Mouse (Mus musculus) MEL (cell line): ENCODE measurements around the gene Npr1.

Experiments
- CHD1 ChIP-seq: IDR thresholded peaks from 2 replicates; pipeline ENCODE4 v1.6.1; 2012; ENCODE audit warnings: low read depth, mild to moderate bottlenecking, inconsistent platforms, low read length, improper control_type of control experiment
- GATA1 ChIP-seq: IDR thresholded peaks from 2 replicates; pipeline ENCODE4 v1.6.1; 2011; ENCODE audit warnings: low read depth, low read length, improper control_type of control experiment
- POLR2AphosphoS2 ChIP-seq: IDR thresholded peaks from 2 replicates; pipeline ENCODE4 v1.6.1; 2011; ENCODE audit warnings: low read length, improper control_type of control experiment
- USF1 ChIP-seq: IDR thresholded peaks from 2 replicates; pipeline ENCODE4 v1.6.1; 2014; ENCODE audit warnings: low read depth, mild to moderate bottlenecking, inconsistent platforms, low read length, improper control_type of control experiment, moderate library complexity
- ZMIZ1 ChIP-seq: IDR thresholded peaks from 2 replicates; pipeline ENCODE4 v1.6.1; 2012; ENCODE audit warnings: low read depth, mild to moderate bottlenecking, inconsistent platforms, low read length, improper control_type of control experiment, moderate library complexity

DNA sequence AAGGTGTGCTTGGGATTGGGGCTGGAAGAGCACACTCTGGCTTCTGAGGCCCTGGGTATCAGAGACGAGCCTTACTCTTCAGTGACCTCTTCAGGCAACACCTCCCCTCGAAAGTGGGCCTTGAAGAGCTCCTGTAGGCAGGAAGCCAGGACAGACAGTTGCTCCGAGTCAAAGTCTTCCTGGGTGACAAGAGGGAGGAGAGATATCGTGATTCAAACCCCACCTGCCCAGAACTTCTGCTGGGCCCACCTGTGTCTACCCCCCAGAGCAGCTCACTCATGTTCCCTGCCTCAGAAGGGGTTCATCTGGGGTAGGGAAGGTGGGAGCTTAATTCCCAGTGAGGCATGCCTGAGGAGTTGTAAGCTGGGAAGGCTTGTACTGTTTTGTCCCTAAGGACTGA, 64.7 kb downstream of the Npr1 start:
- TF ChIP-seq POLR2AphosphoS2 (no peak), CHD1 (no peak), USF1 (no peak), ZMIZ1 (no peak), GATA1 (no peak)
